Mouse (Mus musculus) left cerebral cortex, adult 8-10 months (tissue): ENCODE data around the gene Col27a1. TPM values are rescaled to one million over a fixed set of nuclear protein-coding genes. Genes with fewer than 3 reads are reported as not detected.

Experiments used
- DNase-seq, 2 experiments: peaks; one replicate each; pipeline ENCODE4 v3.0.0; 2022; ENCODE audit warnings: low spot score in 2 of 2
- total RNA-seq, 4 experiments: library from RNA; stranded (reverse); gene quantifications; 2 replicates each; pipeline ENCODE4 v1.2.4; 2022

Col27a1 gene
- 1 to 10 TPM; 3.7 to 7.4 (median 5.4) TPM for total RNA-seq

GRCm38 (mm10) chr4:63213907-63214621, at the start of gene Col27a1:
Col27a1 (plus strand) TSS chr4:63214004.
- DNase-seq: no peak

GRCm38 (mm10) chr4:63165636-63166035, 48.2 kb upstream of the Col27a1 start:
- no peak for DNase-seq

GRCm38 (mm10) chr4:63166323-63166722, 47.5 kb upstream of the Col27a1 start:
- no peak for DNase-seq

GRCm38 (mm10) chr4:63170061-63170460, 43.7 kb upstream of the Col27a1 start:
- DNase-seq: no peak

- no peak for DNase-seq
Observed at GRCm38 (mm10) chr4:63171122-63171521, 42.7 kb upstream of the Col27a1 start.

- DNase-seq: no peak
Observed at GRCm38 (mm10) chr4:63171969-63172685, 41.7 kb upstream of the Col27a1 start, which contains the start of gene Kif12. Kif12 (minus strand) TSS chr4:63172131.

- DNase-seq: peak; percentile 25 to 34
Observed at GRCm38 (mm10) chr4:63181556-63181955, 32.2 kb upstream of the Col27a1 start.

GRCm38 (mm10) chr4:63186281-63186870, 27.4 kb upstream of the Col27a1 start:
- peak in 1 of 2 experiments; percentile 8 for DNase-seq

GRCm38 (mm10) chr4:63191641-63192040, 22.2 kb upstream of the Col27a1 start:
- no peak for DNase-seq

GRCm38 (mm10) chr4:63194366-63194765, 19.4 kb upstream of the Col27a1 start:
- no peak for DNase-seq

- DNase-seq: no peak
Observed at GRCm38 (mm10) chr4:63199366-63199765, 14.4 kb upstream of the Col27a1 start.

GRCm38 (mm10) chr4:63203874-63204273, 9.9 kb upstream of the Col27a1 start:
- DNase-seq: no peak

GRCm38 (mm10) chr4:63205583-63205982, 8.2 kb upstream of the Col27a1 start:
- no peak for DNase-seq

GRCm38 (mm10) chr4:63215185-63215992, 1.6 kb downstream of the Col27a1 start:
- DNase-seq: peak in 1 of 2 experiments; percentile 61

- DNase-seq: no peak
Observed at GRCm38 (mm10) chr4:63215993-63216531, 2.3 kb downstream of the Col27a1 start.

GRCm38 (mm10) chr4:63216566-63216965, 2.8 kb downstream of the Col27a1 start:
- no peak for DNase-seq

GRCm38 (mm10) chr4:63217513-63217912, 3.7 kb downstream of the Col27a1 start:
- no peak for DNase-seq

GRCm38 (mm10) chr4:63219059-63219458, 5.3 kb downstream of the Col27a1 start:
- DNase-seq: no peak

GRCm38 (mm10) chr4:63219635-63220034, 5.8 kb downstream of the Col27a1 start:
- DNase-seq: no peak

GRCm38 (mm10) chr4:63221096-63221958, 7.5 kb downstream of the Col27a1 start:
- DNase-seq: no peak
